ENCODE assay signal across 8 mouse cellular contexts in genomic region chr4:86576630-86577225, GRCm38 (mm10). TPM values are rescaled to one million over a fixed set of nuclear protein-coding genes. Genes with fewer than 3 reads are reported as not detected.
A peak's percentile ranks its signal among the peaks of the same experiment; 100 is the strongest.
DNase-seq lines count a peak whose midpoint lies in the region; ATAC-seq and TF ChIP-seq lines count a peak whose summit lies in the region.

No protein-coding gene starts in this region.

- TF ChIP-seq CTCF in bone marrow, adult 2 months (IDR thresholded peaks at IDR 0.05; ENCODE audit: control insufficient read depth, insufficient read depth, low read length): no peak

- H3K27me3 ChIP-seq in kidney, embryonic 14.5 days (ENCODE audit: control insufficient read depth, insufficient read depth, low read length): no peaks in the 10 kb centered on the region
- no peaks in the 10 kb centered on the region for H3K27me3 ChIP-seq in hindbrain, embryonic 11.5 days (ENCODE audit: control insufficient read depth, insufficient read depth, low read length)
- H3K27me3 ChIP-seq in midbrain, embryonic 12.5 days: no peaks in the 10 kb centered on the region

- H3K27ac ChIP-seq in kidney, embryonic 14.5 days (ENCODE audit: low read depth, low read length): no peak overlapping the region
- H3K27ac ChIP-seq in bone marrow, adult 2 months (ENCODE audit: control insufficient read depth, insufficient read depth, low read depth, low read length, poor library complexity): peak overlapping the region; percentile 28; the same call in 1 of the 2 replicates
- no peak overlapping the region for H3K27ac ChIP-seq in hindbrain, embryonic 11.5 days (ENCODE audit: low read depth, low read length)
- peak overlapping the region; percentile 97 for H3K27ac ChIP-seq in midbrain, embryonic 12.5 days (replicated peaks)

- peak overlapping the region; percentile 95 for H3K9ac ChIP-seq in kidney, embryonic 14.5 days (ENCODE audit: low read depth, low read length)
- peak overlapping the region; percentile 93 for H3K9ac ChIP-seq in hindbrain, embryonic 11.5 days (ENCODE audit: low read depth, low read length)
- peak overlapping the region; percentile 93 for H3K9ac ChIP-seq in midbrain, embryonic 12.5 days (replicated peaks)

- peak overlapping the region; percentile 89 for H3K4me3 ChIP-seq in kidney, embryonic 14.5 days (ENCODE audit: low read length)
- H3K4me3 ChIP-seq in bone marrow, adult 2 months (replicated peaks; ENCODE audit: control insufficient read depth, low read depth, low read length): peak overlapping the region; percentile 88
- H3K4me3 ChIP-seq in hindbrain, embryonic 11.5 days (ENCODE audit: low read depth, low read length): peak overlapping the region; percentile 89
- peak overlapping the region; percentile 87 for H3K4me3 ChIP-seq in midbrain, embryonic 12.5 days

- 10% methylated on average over 11 of the region's 11 CpGs for WGBS in kidney, embryonic 14.5 days
- 16% methylated on average over 11 of the region's 11 CpGs for WGBS in bone marrow, adult 2 months
- WGBS in hindbrain, embryonic 11.5 days: 11% methylated on average over 11 of the region's 11 CpGs
- WGBS in midbrain, embryonic 12.5 days: 11% methylated on average over 11 of the region's 11 CpGs

- H3K4me2 ChIP-seq in kidney, embryonic 14.5 days (replicated peaks; ENCODE audit: low read depth, low read length): peak overlapping the region; percentile 65
- H3K4me2 ChIP-seq in hindbrain, embryonic 11.5 days (replicated peaks; ENCODE audit: low read depth, low read length): peak overlapping the region; percentile 71
- H3K4me2 ChIP-seq in midbrain, embryonic 12.5 days (replicated peaks): peak overlapping the region; percentile 62

- no peaks in the 10 kb centered on the region for H3K9me3 ChIP-seq in kidney, embryonic 14.5 days (ENCODE audit: control insufficient read depth, low read length)
- no peaks in the 10 kb centered on the region for H3K9me3 ChIP-seq in hindbrain, embryonic 11.5 days (ENCODE audit: control insufficient read depth, low read length)
- H3K9me3 ChIP-seq in midbrain, embryonic 12.5 days: no peaks in the 10 kb centered on the region

- no peak for ATAC-seq in kidney, embryonic 14.5 days (ENCODE audit: low FRiP score, low TSS enrichment)
- no peak for ATAC-seq in hindbrain, embryonic 11.5 days (ENCODE audit: low FRiP score)
- no peak for ATAC-seq in midbrain, embryonic 12.5 days (ENCODE audit: low FRiP score, low read depth)

- H3K4me1 ChIP-seq in kidney, embryonic 14.5 days (ENCODE audit: control insufficient read depth, insufficient read depth, low read length): peaks cover 14% of the 10 kb centered on the region
- peaks cover 3% of the 10 kb centered on the region; the same call in 1 of the 2 replicates for H3K4me1 ChIP-seq in bone marrow, adult 2 months (ENCODE audit: control insufficient read depth, insufficient read depth, low read length)
- peaks cover 9% of the 10 kb centered on the region for H3K4me1 ChIP-seq in hindbrain, embryonic 11.5 days (replicated peaks; ENCODE audit: control insufficient read depth, insufficient read depth, low read length)
- peaks cover 24% of the 10 kb centered on the region for H3K4me1 ChIP-seq in midbrain, embryonic 12.5 days

- TF ChIP-seq POLR2A in bone marrow, adult 2 months (IDR thresholded peaks at IDR 0.05; ENCODE audit: borderline replicate concordance, control insufficient read depth, low read depth, low read length): no peak

- no peak for DNase-seq in kidney, adult 11 months
- no peak for DNase-seq in hindbrain, embryonic 11.5 days (ENCODE audit: low spot score)
- no peak for DNase-seq in adrenal gland, postnatal 14 days
- DNase-seq in spleen, adult 18-20 months: no peak
- DNase-seq in adrenal gland, adult 8-10 months: no peak

- peaks cover 22% of the 10 kb centered on the region; the same call in 1 of the 2 replicates for H3K36me3 ChIP-seq in kidney, embryonic 14.5 days (ENCODE audit: control insufficient read depth, insufficient read depth, low read length)
- no peaks in the 10 kb centered on the region for H3K36me3 ChIP-seq in hindbrain, embryonic 11.5 days (ENCODE audit: control insufficient read depth, insufficient read depth, low read length)
- H3K36me3 ChIP-seq in midbrain, embryonic 12.5 days: peaks cover 12% of the 10 kb centered on the region

RNA-seq across cellular contexts. Expression of gene Rraga, which starts 1.3 kb away (rescaled TPM):
- 88.7 and 115 TPM in 2 replicates for polyA plus RNA-seq in kidney, embryonic 14.5 days (2014; fragmentation: Nextera tagmentation; extraction: Ambion mirVana)
- polyA plus RNA-seq in bone marrow, adult 2 months (2011; ENCODE audit: insufficient read depth, insufficient read length, low replicate concordance, missing spikeins): 19.9 and 33.1 TPM in 2 replicates
- 109 and 119 TPM in 2 replicates for polyA plus RNA-seq in hindbrain, embryonic 11.5 days (2014; fragmentation: Nextera tagmentation; extraction: Ambion mirVana)
- polyA plus RNA-seq in midbrain, embryonic 12.5 days (2016; fragmentation: Nextera tagmentation; extraction: Ambion mirVana): 76.0 and 85.0 TPM in 2 replicates
- 86.2 and 92.5 TPM in 2 replicates for total RNA-seq in adrenal gland, postnatal 14 days (2021)
- 100 to 1,000 TPM; 106 to 122 (median 118) TPM for total RNA-seq in adrenal gland, adult 8-10 months (2022)

RNA-seq across cellular contexts. Expression of gene Saxo1, which starts 18.6 kb away (rescaled TPM):
- polyA plus RNA-seq in kidney, embryonic 14.5 days (2014; fragmentation: Nextera tagmentation; extraction: Ambion mirVana): 0.11 and 0.12 TPM in 2 replicates
- polyA plus RNA-seq in bone marrow, adult 2 months (2011; ENCODE audit: insufficient read depth, insufficient read length, low replicate concordance, missing spikeins): not detected in 2 replicates
- polyA plus RNA-seq in hindbrain, embryonic 11.5 days (2014; fragmentation: Nextera tagmentation; extraction: Ambion mirVana): not detected in 2 replicates
- polyA plus RNA-seq in midbrain, embryonic 12.5 days (2016; fragmentation: Nextera tagmentation; extraction: Ambion mirVana): not detected in 2 replicates
- not detected in 2 replicates for total RNA-seq in adrenal gland, postnatal 14 days (2021)
- total RNA-seq in adrenal gland, adult 8-10 months (2022): not detected

RNA-seq across cellular contexts. Expression of gene Haus6, which starts 35.1 kb away (rescaled TPM):
- 17.4 and 27.7 TPM in 2 replicates for polyA plus RNA-seq in kidney, embryonic 14.5 days (2014; fragmentation: Nextera tagmentation; extraction: Ambion mirVana)
- polyA plus RNA-seq in bone marrow, adult 2 months (2011; ENCODE audit: insufficient read depth, insufficient read length, low replicate concordance, missing spikeins): 6.4 and 7.4 TPM in 2 replicates
- 27.4 and 28.5 TPM in 2 replicates for polyA plus RNA-seq in hindbrain, embryonic 11.5 days (2014; fragmentation: Nextera tagmentation; extraction: Ambion mirVana)
- 21.6 and 24.1 TPM in 2 replicates for polyA plus RNA-seq in midbrain, embryonic 12.5 days (2016; fragmentation: Nextera tagmentation; extraction: Ambion mirVana)
- total RNA-seq in adrenal gland, postnatal 14 days (2021): 8.3 and 10.9 TPM in 2 replicates
- 10 to 100 TPM; 10.2 to 14.5 (median 10.8) TPM for total RNA-seq in adrenal gland, adult 8-10 months (2022)

Comparison
In these comparisons a context has a peak if more than half of its experiments do, and no peak if none do; other contexts are left out.
1. H3K27ac ChIP-seq: peak in bone marrow, adult 2 months (single experiment) and midbrain, embryonic 12.5 days (single experiment); none in kidney, embryonic 14.5 days (single experiment) and hindbrain, embryonic 11.5 days (single experiment).
2. Peak in every context shown above with its lines, with median percentiles within 50 percentile points of each other: H3K4me2 ChIP-seq, H3K4me3 ChIP-seq and H3K9ac ChIP-seq.